Mouse (Mus musculus) liver, postnatal 0 days (tissue): ENCODE data around the gene Add1. TPM values are rescaled to one million over a fixed set of nuclear protein-coding genes. Genes with fewer than 3 reads are reported as not detected.

Experiments used
- ATAC-seq: fragments of 200-750 bp; cut with Nextera tagmentation; 2 replicates; pipeline ENCODE4 v1.8.0; 2017; ENCODE audit warnings: mild to moderate bottlenecking, moderate library complexity
- DNase-seq: peaks from one replicate; pipeline ENCODE4 v3.0.0-alpha.2; 2016
- H3K27ac ChIP-seq: fragments of 300-500 bp; sonication (generic); 2 replicates; pipeline ENCODE4 v1.5.1; 2014; ENCODE audit warnings: antibody characterized with exemption, moderate library complexity, mild to moderate bottlenecking, low read depth
- H3K27me3 ChIP-seq: fragments of 300-500 bp; sonication (generic); 2 replicates; pipeline ENCODE4 v1.6.1; 2014; ENCODE audit warnings: low read length, control low read depth, mixed read lengths; ENCODE audit not compliant: insufficient read depth
- H3K36me3 ChIP-seq: fragments of 300-500 bp; sonication (generic); replicated peaks from 2 replicates; pipeline ENCODE4 v1.6.1; 2014; ENCODE audit warnings: mild to moderate bottlenecking, control low read depth, low read length, moderate library complexity, mixed read lengths; ENCODE audit not compliant: insufficient read depth
- H3K4me1 ChIP-seq: fragments of 300-500 bp; sonication (generic); 2 replicates; pipeline ENCODE4 v1.6.1; 2014; ENCODE audit warnings: antibody characterized with exemption, mild to moderate bottlenecking, control low read depth; ENCODE audit not compliant: insufficient read depth
- H3K4me2 ChIP-seq: fragments of 300-500 bp; sonication (generic); 2 replicates; pipeline ENCODE4 v1.6.1; 2014; ENCODE audit warnings: low read depth, mild to moderate bottlenecking, low read length, moderate library complexity, mixed read lengths
- H3K4me3 ChIP-seq: fragments of 300-500 bp; sonication (generic); 2 replicates; pipeline ENCODE4 v1.5.1; 2014; ENCODE audit warnings: low read depth, low read length
- H3K9ac ChIP-seq: fragments of 300-500 bp; sonication (generic); replicated peaks from 2 replicates; pipeline ENCODE4 v1.6.1; 2014; ENCODE audit warnings: mild to moderate bottlenecking, moderate library complexity
- H3K9me3 ChIP-seq: fragments of 300-500 bp; sonication (generic); 2 replicates; pipeline ENCODE4 v1.6.1; 2016; ENCODE audit warnings: mild to moderate bottlenecking, control low read depth, low read length, mixed read lengths
- CTCF ChIP-seq: sonication (generic); IDR thresholded peaks from 2 replicates; pipeline ENCODE4 v1.5.1; 2016; ENCODE audit warnings: antibody characterized with exemption, low read depth
- EP300 ChIP-seq: IDR thresholded peaks from 2 replicates; pipeline ENCODE4 v1.6.1; 2016; ENCODE audit warnings: antibody characterized with exemption, low read depth, mild to moderate bottlenecking
- WGBS: fragments of 180-500 bp; shearing (Covaris S2); extraction: QIAGEN DNeasy Blood & Tissue Kit; methylation state at CpG from one replicate; pipeline ENCODE4 v1.1.7; 2014; ENCODE audit not compliant: insufficient replicate concordance; 5-methylcytosine and 5-hydroxymethylcytosine counted together
- polyA plus RNA-seq: library from polyadenylated mRNA; unstranded; fragments of >200 nt; fragmentation: Nextera tagmentation; extraction: Ambion mirVana; gene quantifications from 2 replicates; pipeline ENCODE4 v1.2.1, GENCODE M21; 2015

The Add1 gene
- polyA plus RNA-seq, 1 experiment from 2014 or later = 54.8 TPM

- Histone ChIP-seq H3K9me3 (no peaks in the 10 kb centered on the region), H3K27me3 (no peaks in the 10 kb centered on the region), H3K4me3 (no peak overlapping the region), H3K4me1 (peaks cover 65% of the 10 kb centered on the region), H3K9ac (no peak overlapping the region), H3K27ac (peak overlapping the region; percentile 18; the same call in 1 of the 2 replicates), H3K4me2 (0 out of 2 replicates have a peak overlapping the region, but pooled peaks have one; percentile 13), H3K36me3 (no peaks in the 10 kb centered on the region)
- ATAC-seq (no peak), DNase-seq (no peak)
- WGBS = 69% methylated on average over 5 of the region's 5 CpGs
- no peak for TF ChIP-seq CTCF
- TF ChIP-seq EP300 = no peak
Observed at GRCm38 (mm10) chr5:34528724-34529123, 44.7 kb upstream of the Add1 start.

GRCm38 (mm10) chr5:34530116-34530515, 43.3 kb upstream of the Add1 start:
- DNase-seq = no peak
- no peak for ATAC-seq
- H3K9ac ChIP-seq = 0 out of 2 replicates have a peak overlapping the region, but pooled peaks have one; percentile 7

GRCm38 (mm10) chr5:34530687-34531086, 42.8 kb upstream of the Add1 start:
- WGBS = 28% methylated on average over 4 of the region's 4 CpGs
- peak; percentile 47 for ATAC-seq

More at GRCm38 (mm10) chr5:34530116-34530515, 43.3 kb upstream of the Add1 start:
- Histone ChIP-seq H3K4me2 (no peak overlapping the region), H3K9me3 (no peaks in the 10 kb centered on the region), H3K27me3 (no peaks in the 10 kb centered on the region), H3K36me3 (no peaks in the 10 kb centered on the region), H3K4me3 (no peak overlapping the region), H3K27ac (peak overlapping the region; percentile 71), H3K4me1 (peaks cover 66% of the 10 kb centered on the region)
- 62% methylated on average over 5 of the region's 5 CpGs for WGBS
- TF ChIP-seq EP300 = no peak
- no peak for TF ChIP-seq CTCF

GRCm38 (mm10) chr5:34533066-34533465, 40.4 kb upstream of the Add1 start:
- peak overlapping the region; percentile 84 for H3K27ac ChIP-seq
- no peak for TF ChIP-seq EP300
- TF ChIP-seq CTCF = no peak

More at GRCm38 (mm10) chr5:34530687-34531086, 42.8 kb upstream of the Add1 start:
- Histone ChIP-seq H3K4me2 (peak overlapping the region; percentile 3; the same call in 1 of the 2 replicates), H3K27me3 (no peaks in the 10 kb centered on the region), H3K4me3 (no peak overlapping the region), H3K36me3 (no peaks in the 10 kb centered on the region), H3K27ac (peak overlapping the region; percentile 71), H3K4me1 (peaks cover 67% of the 10 kb centered on the region), H3K9me3 (no peaks in the 10 kb centered on the region), H3K9ac (no peak overlapping the region)
- TF ChIP-seq CTCF (no peak), EP300 (no peak)
- DNase-seq = peak; percentile 52

GRCm38 (mm10) chr5:34533820-34534219, 39.6 kb upstream of the Add1 start:
- Histone ChIP-seq H3K9ac (no peak overlapping the region), H3K4me1 (peaks cover 51% of the 10 kb centered on the region), H3K27ac (peak overlapping the region; percentile 84), H3K4me2 (no peak overlapping the region), H3K4me3 (no peak overlapping the region), H3K9me3 (no peaks in the 10 kb centered on the region), H3K36me3 (no peaks in the 10 kb centered on the region), H3K27me3 (no peaks in the 10 kb centered on the region)
- no peak for DNase-seq
- TF ChIP-seq EP300 = no peak
- no peak for TF ChIP-seq CTCF
- WGBS = 56% methylated on average over 3 of the region's 3 CpGs
- peak; percentile 19; the same call in 1 of the 2 replicates for ATAC-seq

More at GRCm38 (mm10) chr5:34533066-34533465, 40.4 kb upstream of the Add1 start:
- Histone ChIP-seq H3K4me3 (no peak overlapping the region), H3K4me1 (peaks cover 52% of the 10 kb centered on the region), H3K4me2 (0 out of 2 replicates have a peak overlapping the region, but pooled peaks have one; percentile 10), H3K36me3 (no peaks in the 10 kb centered on the region), H3K9ac (no peak overlapping the region; the same call in 1 of the 2 replicates), H3K27me3 (no peaks in the 10 kb centered on the region), H3K9me3 (no peaks in the 10 kb centered on the region)
- no peak for ATAC-seq
- DNase-seq = no peak
- 69% methylated on average over 5 of the region's 5 CpGs for WGBS

GRCm38 (mm10) chr5:34534776-34535581, 38.5 kb upstream of the Add1 start:
- no peak overlapping the region for H3K9ac ChIP-seq
- 77% methylated on average over 5 of the region's 5 CpGs for WGBS
- no peak overlapping the region for H3K4me2 ChIP-seq
- H3K36me3 ChIP-seq = no peaks in the 10 kb centered on the region
- no peaks in the 10 kb centered on the region for H3K9me3 ChIP-seq
- H3K27ac ChIP-seq = peak overlapping the region; percentile 84
- H3K4me3 ChIP-seq = no peak overlapping the region
- H3K27me3 ChIP-seq = no peaks in the 10 kb centered on the region
- H3K4me1 ChIP-seq = peaks cover 51% of the 10 kb centered on the region
- ATAC-seq = no peak
- TF ChIP-seq EP300 (no peak), CTCF (no peak)
- DNase-seq = no peak
